Mouse (Mus musculus) small intestine, adult 2 months (tissue): ENCODE results near the gene Hs1bp3.

Experiments used
- CTCF ChIP-seq: fragments of 200-500 bp; IDR thresholded peaks from 2 replicates; pipeline ENCODE4 v1.5.1; 2012; ENCODE audit warnings: low read depth, mild to moderate bottlenecking, control low read depth, inconsistent platforms, low read length, moderate library complexity, mixed read lengths; ENCODE audit not compliant: insufficient replicate concordance, insufficient read length; ENCODE audit errors: extremely low read depth
- POLR2A ChIP-seq: fragments of 200-500 bp; IDR thresholded peaks from 2 replicates; pipeline ENCODE4 v1.6.1; 2012; ENCODE audit warnings: low read depth, mild to moderate bottlenecking, control low read depth, inconsistent platforms, low read length, moderate library complexity

- TF ChIP-seq CTCF (no peak), POLR2A (no peak)
Measured at GRCm38 (mm10) chr12:8287970-8288369, 25.3 kb upstream of the Hs1bp3 start.
